Mouse (Mus musculus) frontal cortex, postnatal 25 days (tissue): ENCODE results near the gene Hes1.

Experiments used
- DNase-seq, 2 experiments: peaks; one replicate each; pipeline ENCODE4 v3.0.0; 2022; ENCODE audit warnings: low spot score in 2 of 2

Gene Hes1

GRCm38 (mm10) chr16:30063984-30064453 is at the start of gene Hes1:
TSS of gene Hes1 (plus strand) at chr16:30064384.
- peak; percentile 67 to 74 for DNase-seq

DNA sequence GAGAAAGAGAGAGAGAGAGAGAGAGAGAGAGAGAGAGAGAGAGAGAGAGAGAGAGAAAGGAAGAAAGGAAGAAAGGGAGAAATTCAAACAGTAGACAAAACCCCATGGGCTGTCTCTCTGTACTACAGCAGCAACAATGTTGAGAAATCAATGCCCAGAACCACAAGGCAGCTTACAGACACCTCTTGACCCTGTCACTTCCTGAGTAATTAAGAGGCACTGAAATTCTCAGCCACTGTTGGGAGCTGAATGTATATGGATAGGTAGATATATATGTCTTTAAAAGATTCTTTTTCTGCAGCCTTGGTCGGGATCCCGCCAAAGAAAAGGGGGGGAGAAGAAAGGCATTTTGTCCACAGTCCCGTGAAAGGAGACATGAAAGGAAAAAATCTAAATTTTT is 48.1 kb upstream of the Hes1 start:
- no peak for DNase-seq

DNA sequence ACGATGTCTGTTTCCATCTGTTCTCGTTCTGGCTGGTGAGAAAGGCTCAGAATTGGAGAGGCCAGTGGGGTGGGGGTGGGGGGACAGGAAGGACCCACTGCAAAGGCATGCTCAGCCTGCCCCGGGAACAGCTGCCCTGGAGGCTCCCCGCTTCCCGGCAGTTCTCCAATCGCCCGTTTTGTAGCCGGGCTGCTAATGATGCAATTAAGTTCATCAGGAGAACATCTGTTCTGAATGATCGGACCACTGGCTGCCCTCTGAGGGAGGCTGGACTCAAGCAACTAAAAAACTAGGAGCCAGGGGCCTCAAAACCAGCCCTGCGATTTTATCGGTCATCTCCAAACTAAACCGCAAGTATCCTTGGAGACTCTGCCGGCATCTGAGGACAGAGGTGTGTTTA is 44.1 kb upstream of the Hes1 start:
- no peak for DNase-seq

GRCm38 (mm10) chr16:30022352-30022751 is 41.8 kb upstream of the Hes1 start:
- peak in 1 of 2 experiments; percentile 32 for DNase-seq

DNA sequence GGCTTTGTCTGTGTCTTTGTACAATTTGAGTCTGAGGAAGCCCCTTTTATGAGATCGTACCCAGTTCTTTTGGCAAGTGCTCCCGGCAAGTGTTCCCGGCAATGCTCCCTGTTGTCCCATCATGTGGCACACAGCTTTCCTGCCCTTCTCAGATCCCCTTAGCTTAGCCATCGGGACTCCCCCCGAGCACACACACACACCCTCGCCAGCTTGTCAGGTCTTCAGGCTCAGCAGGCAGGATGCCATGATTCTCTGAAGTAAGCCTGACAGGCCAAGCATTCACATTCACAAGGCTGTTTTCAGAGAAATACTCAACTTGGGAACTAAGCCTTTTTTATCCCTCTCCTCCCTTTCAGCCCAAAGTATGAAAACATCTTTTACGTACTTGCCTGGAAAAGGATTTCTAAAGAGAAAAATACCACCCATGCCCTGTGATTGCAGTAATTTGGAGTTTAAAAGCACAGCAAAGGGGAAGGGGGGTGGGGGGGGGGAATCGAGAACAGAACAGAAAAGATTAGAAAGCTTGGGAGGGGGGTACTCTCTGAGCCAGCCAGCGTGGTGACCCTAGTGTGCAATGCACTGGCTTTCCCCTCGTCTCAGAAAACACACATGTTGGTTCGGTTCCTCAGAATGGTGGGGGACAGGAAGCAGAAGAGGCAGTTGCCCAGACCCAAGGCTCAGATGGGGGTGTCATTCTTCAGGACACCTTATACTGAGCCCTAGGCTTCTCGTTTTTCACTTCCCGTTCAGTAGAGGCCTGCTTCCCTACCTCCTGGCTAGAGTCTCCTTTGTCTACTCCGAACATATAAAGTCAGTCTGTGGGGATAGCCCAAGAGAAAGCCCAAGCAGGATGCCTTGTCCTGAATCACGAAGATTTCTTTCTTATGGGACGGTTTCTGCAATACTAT is 41.0 kb upstream of the Hes1 start:
- no peak for DNase-seq

DNA sequence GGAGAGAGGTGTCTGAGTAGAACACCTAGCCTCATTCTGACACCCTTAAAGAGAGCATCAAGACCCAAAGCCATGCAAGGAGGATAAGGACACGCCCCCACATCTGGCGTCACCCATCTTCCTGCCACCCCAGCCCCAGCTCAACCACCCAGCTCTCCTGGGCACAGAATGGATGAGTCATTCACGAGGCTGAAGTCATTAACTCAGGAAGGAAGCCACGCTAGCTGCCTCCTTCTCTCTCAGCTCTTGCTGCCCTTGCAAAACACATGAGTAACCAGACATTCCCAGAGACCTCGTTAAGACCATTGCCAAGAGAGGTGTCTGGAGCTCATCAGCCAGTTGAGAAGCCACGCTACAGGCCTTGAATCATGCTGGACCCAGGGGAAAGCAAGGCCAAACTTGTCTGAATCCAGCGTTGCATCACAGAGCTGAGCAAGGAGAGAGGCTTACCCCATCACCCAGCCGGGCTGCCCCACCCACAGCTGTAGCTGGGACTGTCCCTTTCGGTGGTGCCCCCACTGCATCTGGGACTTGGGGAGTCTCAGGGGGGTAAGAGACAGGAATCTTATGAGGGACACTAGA is 39.4 kb upstream of the Hes1 start:
- peak in 1 of 2 experiments; percentile 40 for DNase-seq

DNA sequence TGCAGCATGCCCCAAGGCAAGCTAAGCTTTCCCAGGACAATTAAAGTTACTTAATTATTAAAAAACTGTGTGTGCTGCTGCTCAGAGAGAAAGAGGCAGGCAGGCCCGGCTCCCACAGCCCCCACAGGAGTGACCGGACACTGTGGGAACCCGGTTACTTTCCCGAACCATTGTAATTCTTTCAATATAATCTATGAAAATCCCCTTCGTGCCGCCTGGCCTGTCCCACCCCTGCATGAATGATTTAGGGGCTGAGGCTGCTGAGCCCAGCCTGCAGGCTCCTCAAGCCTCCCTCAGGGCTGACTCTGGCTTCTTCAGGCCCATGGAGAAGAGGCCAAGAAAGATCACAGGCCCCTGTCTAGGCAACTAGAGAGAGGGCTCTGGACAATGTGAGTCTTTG is 36.0 kb upstream of the Hes1 start:
- no peak for DNase-seq

DNA sequence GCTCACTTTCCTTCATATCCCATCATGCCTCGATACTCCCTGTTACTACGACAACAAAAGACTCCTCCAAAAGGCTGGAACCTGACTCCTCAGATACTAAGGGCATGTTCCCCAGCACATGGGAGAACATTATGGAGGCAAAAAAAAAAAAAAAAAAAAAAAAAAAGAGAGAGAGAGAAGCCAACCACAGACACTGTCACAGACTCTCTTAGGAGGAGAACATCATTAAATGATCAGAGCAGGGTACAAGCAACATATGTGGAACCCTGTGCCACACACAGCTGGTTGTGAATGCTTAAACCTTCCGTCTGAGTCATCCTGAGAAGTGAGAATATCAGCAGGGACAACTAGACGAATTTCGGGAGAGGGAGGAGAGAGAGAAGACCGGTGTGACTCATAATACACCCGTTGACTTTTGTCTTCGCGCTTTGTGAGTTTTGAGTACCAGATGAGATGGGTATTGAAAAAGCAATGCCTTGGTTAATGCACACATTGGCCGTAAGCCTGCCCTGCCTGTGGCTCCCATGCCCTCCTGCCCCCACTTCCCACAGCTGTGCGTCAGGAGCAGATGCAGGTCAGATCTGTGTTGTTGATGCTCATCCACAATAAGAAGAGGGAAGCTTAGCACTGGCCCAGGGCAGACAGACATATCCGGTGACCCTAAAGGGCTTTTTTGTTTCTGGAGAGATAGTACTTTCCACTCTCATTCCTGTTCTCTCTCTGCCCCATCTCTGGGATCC is 34.8 kb upstream of the Hes1 start:
- no peak for DNase-seq

- no peak for DNase-seq
These were observed 31.8 kb upstream of the Hes1 start for GRCm38 (mm10) chr16:30032326-30032904.

DNA sequence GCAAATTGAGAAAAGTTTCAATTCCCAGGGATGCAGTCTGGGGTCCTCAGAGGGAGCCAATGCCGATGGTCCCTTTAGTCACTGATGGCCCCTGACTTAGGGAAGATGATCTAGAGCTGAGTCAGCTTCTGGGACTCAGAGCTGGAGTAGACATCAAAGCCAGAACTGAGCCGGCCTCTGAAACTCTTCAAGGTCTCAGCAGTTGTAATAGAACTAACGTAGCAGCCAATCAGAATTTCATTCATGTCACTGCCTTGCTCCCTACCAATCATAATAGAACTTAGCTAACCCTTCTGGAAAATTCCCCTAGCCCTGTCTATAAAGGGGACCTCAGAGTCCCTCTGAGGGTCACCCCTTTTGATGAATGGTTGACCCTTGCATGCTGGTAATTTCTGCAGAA is 30.8 kb upstream of the Hes1 start:
- no peak for DNase-seq

DNA sequence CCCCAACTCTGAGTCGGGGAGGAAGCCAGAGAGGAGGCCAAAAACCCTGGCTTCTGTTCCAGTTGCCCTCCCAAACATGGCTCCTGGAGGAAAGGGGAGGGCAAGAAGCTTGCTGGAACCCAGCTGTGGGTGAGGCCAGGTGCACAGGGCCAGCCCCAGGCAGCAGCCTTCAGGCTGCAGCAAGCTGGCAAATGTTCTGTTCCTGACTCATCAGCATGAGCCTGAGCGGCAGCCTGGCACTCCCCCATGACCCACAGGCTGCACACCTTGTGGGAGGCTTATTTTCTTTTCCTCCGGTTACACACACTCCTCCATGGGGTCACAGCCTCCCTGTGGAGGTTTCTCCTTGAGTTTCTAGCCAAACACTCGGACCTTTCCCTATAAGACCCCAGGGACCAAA is 30.2 kb upstream of the Hes1 start:
- DNase-seq, result no peak

GRCm38 (mm10) chr16:30034521-30034920 is 29.7 kb upstream of the Hes1 start:
- no peak for DNase-seq

GRCm38 (mm10) chr16:30034979-30035440 is 29.2 kb upstream of the Hes1 start:
- no peak for DNase-seq

GRCm38 (mm10) chr16:30036104-30036503 is 28.1 kb upstream of the Hes1 start:
- no peak for DNase-seq

DNA sequence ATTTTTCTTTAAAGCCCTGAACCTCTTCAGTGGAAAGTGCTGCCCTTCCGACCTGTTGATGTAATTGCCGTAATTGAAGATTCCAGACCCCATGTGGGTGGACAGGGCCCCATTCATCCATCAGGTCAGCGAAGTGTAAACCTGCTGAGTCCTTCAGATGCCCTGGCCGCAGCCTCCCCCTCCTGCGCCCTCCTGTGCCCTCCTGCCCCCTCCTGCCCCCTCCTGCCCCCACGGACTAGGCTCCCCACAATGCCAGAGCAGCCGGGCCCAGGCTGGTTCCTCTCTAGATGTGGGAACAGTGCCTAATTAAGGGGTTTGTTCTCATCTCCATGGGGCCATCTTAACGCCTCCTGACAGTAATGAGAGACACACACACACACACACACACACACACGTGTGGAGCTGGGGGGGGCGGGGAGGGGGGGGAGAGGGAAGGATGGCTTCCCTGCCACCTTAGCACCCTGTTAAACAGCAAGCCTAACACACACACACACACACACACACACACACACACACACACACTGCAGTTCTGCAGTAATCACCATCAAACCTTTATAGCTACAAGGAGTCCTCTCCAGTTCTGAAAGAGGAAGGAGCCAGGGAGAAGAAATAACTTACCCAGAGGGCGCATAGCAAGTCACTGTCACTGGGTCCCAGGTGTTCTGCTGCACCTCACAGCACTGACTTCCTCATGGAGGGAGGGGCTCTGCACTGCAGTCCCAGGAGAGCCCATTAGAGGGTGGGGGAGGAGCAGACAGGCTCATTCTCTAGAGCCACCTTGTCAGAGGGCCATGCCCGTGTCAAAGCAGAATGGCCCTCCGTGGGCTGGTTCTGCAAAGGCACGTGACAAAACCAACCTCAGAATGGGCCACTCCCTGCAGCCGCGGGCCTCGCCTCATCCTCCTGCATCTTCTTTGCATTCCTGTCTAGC is 25.3 kb upstream of the Hes1 start:
- no peak for DNase-seq

DNA sequence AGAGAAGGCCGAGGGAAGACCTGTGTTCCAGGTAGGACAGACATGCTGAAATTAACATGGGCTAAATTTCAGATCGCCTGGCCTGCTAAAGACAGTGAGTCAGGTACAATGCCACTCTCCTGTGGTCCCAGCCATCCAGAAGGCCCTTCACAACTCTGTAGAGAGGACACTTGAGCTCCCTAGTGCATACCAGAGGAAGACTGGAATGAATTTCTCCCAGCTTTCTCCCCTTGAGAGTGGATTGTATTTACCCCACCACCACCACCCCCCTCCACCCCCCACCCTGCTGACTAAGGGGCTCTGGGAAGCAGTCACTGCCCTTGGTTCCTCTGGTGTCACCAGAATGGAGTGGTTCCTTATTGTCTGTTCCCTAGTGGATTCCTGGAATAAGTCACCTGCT is 24.3 kb upstream of the Hes1 start:
- no peak for DNase-seq

GRCm38 (mm10) chr16:30042859-30043258 is 21.3 kb upstream of the Hes1 start:
- DNase-seq, result no peak

DNA sequence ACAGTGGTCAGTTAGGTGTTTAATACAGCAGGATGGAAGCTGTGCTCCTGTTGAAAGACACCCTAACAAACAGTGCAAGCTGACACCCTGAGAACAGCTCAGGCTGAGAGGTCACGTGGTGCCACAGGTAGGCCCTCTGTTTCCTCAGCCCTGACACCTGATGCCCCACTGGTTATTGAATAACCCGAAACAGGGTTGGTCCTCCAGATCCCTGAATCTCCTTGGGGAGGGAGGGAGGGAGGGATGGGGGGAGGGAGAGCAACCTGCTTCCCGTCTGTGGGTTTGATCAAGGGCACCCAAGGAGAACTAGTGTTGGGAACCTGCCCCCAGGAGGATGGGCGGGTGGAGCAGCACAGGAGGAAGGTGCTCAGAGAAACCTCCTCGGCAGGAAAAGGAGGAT is 18.6 kb upstream of the Hes1 start:
- DNase-seq, result no peak

DNA sequence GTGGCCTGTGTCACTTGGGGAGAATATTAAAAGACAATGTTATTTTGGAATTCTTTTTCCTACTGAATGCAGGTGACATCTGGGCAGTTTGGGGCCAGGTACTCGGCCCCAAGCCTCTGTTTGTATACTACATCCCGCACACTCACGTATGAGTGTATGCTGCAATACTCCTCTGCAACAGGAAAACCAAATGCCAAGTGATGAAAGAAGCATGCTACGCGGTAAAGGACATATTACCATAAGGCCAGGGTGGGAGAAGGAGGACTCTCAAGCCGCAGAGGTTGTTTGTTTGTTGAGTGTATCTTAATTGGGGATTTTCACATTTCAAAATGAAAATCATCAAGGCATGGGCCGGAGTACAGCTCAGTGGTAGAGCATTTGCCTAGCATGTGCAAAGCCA is 17.2 kb upstream of the Hes1 start:
- no peak for DNase-seq

- no peak for DNase-seq
These were observed 16.8 kb upstream of the Hes1 start for GRCm38 (mm10) chr16:30047421-30047831.
